8 mouse cellular contexts compared by ENCODE assay signal in genomic region chr6:122763844-122764445, GRCm38 (mm10). TPM values are rescaled to one million over a fixed set of nuclear protein-coding genes. Genes with fewer than 3 reads are reported as not detected.
DNase-seq lines count a peak whose midpoint lies in the region; ATAC-seq and TF ChIP-seq lines count a peak whose summit lies in the region.

No protein-coding gene starts in this region.

- H3K4me1 ChIP-seq in kidney, adult 2 months (ENCODE audit: control insufficient read depth, insufficient read depth, low read length): no peaks in the 10 kb centered on the region
- H3K4me1 ChIP-seq in midbrain, embryonic 16.5 days (ENCODE audit: control insufficient read depth, insufficient read depth, low read length): peaks cover 14% of the 10 kb centered on the region

- WGBS in kidney, adult 2 months: 40% methylated on average over 17 of the region's 17 CpGs
- WGBS in midbrain, embryonic 16.5 days: 31% methylated on average over 17 of the region's 17 CpGs

- H3K27me3 ChIP-seq in kidney, adult 2 months (replicated peaks; ENCODE audit: control insufficient read depth, insufficient read depth, low read length): no peaks in the 10 kb centered on the region
- no peaks in the 10 kb centered on the region for H3K27me3 ChIP-seq in midbrain, embryonic 16.5 days (ENCODE audit: control insufficient read depth, insufficient read depth, low read depth, low read length)

- H3K36me3 ChIP-seq in kidney, adult 2 months (ENCODE audit: control insufficient read depth, insufficient read depth, low read length): no peaks in the 10 kb centered on the region
- no peaks in the 10 kb centered on the region for H3K36me3 ChIP-seq in midbrain, embryonic 16.5 days (ENCODE audit: control insufficient read depth, insufficient read depth, low read length)

- peak overlapping the region; percentile 38 for H3K4me3 ChIP-seq in kidney, adult 2 months (ENCODE audit: insufficient read depth, low read depth, low read length)
- H3K4me3 ChIP-seq in midbrain, embryonic 16.5 days (ENCODE audit: low read depth, low read length): peak overlapping the region; percentile 42

- no peak for DNase-seq in kidney, adult 2 months
- no peak for DNase-seq in kidney, postnatal 4 days
- peak; percentile 36 for DNase-seq in c-Kit-positive CD71-positive TER-119-positive erythroid progenitor cells, embryonic 14.5 days (ENCODE audit: low spot score)
- no peak for DNase-seq in right cerebral cortex, postnatal 25 days
- DNase-seq in kidney, adult 11 months: no peak
- no peak for DNase-seq in embryo, embryonic 9.5 days (ENCODE audit: extremely low spot score)

- TF ChIP-seq CTCF in kidney, adult 2 months (conservative IDR thresholded peaks at IDR 0.05; ENCODE audit: insufficient read depth, insufficient read length, low read depth, low read length): no peak

- H3K4me2 ChIP-seq in midbrain, embryonic 16.5 days (ENCODE audit: low read length): peak overlapping the region; percentile 64

- H3K9me3 ChIP-seq in midbrain, embryonic 16.5 days (replicated peaks; ENCODE audit: control insufficient read depth, low read length, poor library complexity, severe bottlenecking): no peaks in the 10 kb centered on the region

- H3K9ac ChIP-seq in midbrain, embryonic 16.5 days (ENCODE audit: low read depth, low read length): peak overlapping the region; percentile 71

- no peak overlapping the region for H3K27ac ChIP-seq in kidney, adult 2 months (ENCODE audit: insufficient read depth, low read depth, low read length)
- H3K27ac ChIP-seq in midbrain, embryonic 16.5 days (ENCODE audit: low read length): peak overlapping the region; percentile 96

- ATAC-seq in inflammation-experienced regulatory T-cells, adult 6 months: peak; percentile 54
- peak; percentile 29 for ATAC-seq in midbrain, embryonic 16.5 days

- TF ChIP-seq POLR2A in kidney, adult 2 months (IDR thresholded peaks at IDR 0.05; ENCODE audit: low read depth, low read length): no peak

RNA-seq across cellular contexts. Expression of gene Slc2a3, which starts 37.5 kb away (rescaled TPM):
- 1.3 and 2.7 TPM in 2 replicates for polyA plus RNA-seq in kidney, adult 2 months (2012; rRNA removed)
- polyA plus RNA-seq in inflammation-experienced regulatory T-cells, adult 6 months (2017; shearing (Covaris generic)): 10 to 100 TPM; 59.4 to 80.7 (median 70.8) TPM
- polyA plus RNA-seq in midbrain, embryonic 16.5 days (2015; fragmentation: Nextera tagmentation; extraction: Ambion mirVana): 44.3 and 52.5 TPM in 2 replicates

RNA-seq across cellular contexts. Expression of gene Foxj2, which starts 55.8 kb away (rescaled TPM):
- 9.7 and 12.7 TPM in 2 replicates for polyA plus RNA-seq in kidney, adult 2 months (2012; rRNA removed)
- polyA plus RNA-seq in inflammation-experienced regulatory T-cells, adult 6 months (2017; shearing (Covaris generic)): 10 to 100 TPM in 1 of 3 experiments, 1 to 10 TPM in 2; 6.6 to 10.9 (median 9.3) TPM
- polyA plus RNA-seq in midbrain, embryonic 16.5 days (2015; fragmentation: Nextera tagmentation; extraction: Ambion mirVana): 8.4 and 9.4 TPM in 2 replicates

RNA-seq across cellular contexts. Expression of gene Nanog, which starts 56.7 kb away (rescaled TPM):
- polyA plus RNA-seq in kidney, adult 2 months (2012; rRNA removed): 0.06 TPM in 1 of 2 replicates, not detected in the other
- under 1 TPM in 1 of 3 experiments, not detected in 2; 0.16 TPM for polyA plus RNA-seq in inflammation-experienced regulatory T-cells, adult 6 months (2017; shearing (Covaris generic))
- polyA plus RNA-seq in midbrain, embryonic 16.5 days (2015; fragmentation: Nextera tagmentation; extraction: Ambion mirVana): not detected in 2 replicates

Comparison
In these comparisons a context has a peak if more than half of its experiments do, and no peak if none do; other contexts are left out.
1. RNA of gene Slc2a3, which starts 37.5 kb away (polyA plus RNA-seq): 59.4 to 80.7 TPM in inflammation-experienced regulatory T-cells, adult 6 months and 44.3 to 52.5 TPM in midbrain, embryonic 16.5 days; 1.3 to 2.7 TPM in kidney, adult 2 months; every median in the first group is over 10 times any median in the second.